In genomic region chr6:89238871-89239270, GRCm38 (mm10) we compare ENCODE assay signal across 9 mouse cellular contexts.
DNase-seq lines count a peak whose midpoint lies in the region; ATAC-seq lines count a peak whose summit lies in the region.
"Had no signal": no experiment of that assay in that cellular context is flagged by ENCODE, and none has a peak within 500 bp of the region (broad histone marks: within the 10 kb centered on the region; RNA-seq: fewer than 3 reads in every experiment).

No protein-coding gene starts in this region.

- no peak overlapping the region for H3K4me2 ChIP-seq in midbrain, embryonic 12.5 days (replicated peaks)
- no peak overlapping the region for H3K4me2 ChIP-seq in midbrain, embryonic 11.5 days
- H3K4me2 ChIP-seq in kidney, embryonic 14.5 days (replicated peaks; ENCODE audit: low read depth, low read length) = no peak overlapping the region

- H3K4me3 ChIP-seq in midbrain, embryonic 12.5 days = no peak overlapping the region
- H3K4me3 ChIP-seq in midbrain, embryonic 11.5 days (ENCODE audit: low read depth, low read length) = no peak overlapping the region
- H3K4me3 ChIP-seq in kidney, embryonic 14.5 days (ENCODE audit: low read length) = no peak overlapping the region
- H3K4me3 ChIP-seq: heart, embryonic 13.5 days had no signal

- peaks cover 12% of the 10 kb centered on the region; the same call in 1 of the 2 replicates for H3K27me3 ChIP-seq in midbrain, embryonic 12.5 days
- peaks cover 2% of the 10 kb centered on the region; the same call in 1 of the 2 replicates for H3K27me3 ChIP-seq in midbrain, embryonic 11.5 days (ENCODE audit: control insufficient read depth, insufficient read depth, low read length)
- 0 out of 2 replicates have a peak, but pooled peaks cover 4% of the 10 kb centered on the region for H3K27me3 ChIP-seq in kidney, embryonic 14.5 days (ENCODE audit: control insufficient read depth, insufficient read depth, low read length)

- peak; percentile 34 to 71 for DNase-seq in frontal cortex, postnatal 36 days (ENCODE audit: low spot score in 2 of 2)
- DNase-seq in frontal cortex, postnatal 14 days (ENCODE audit: low spot score in 2 of 2) = no peak
- DNase-seq in midbrain, embryonic 11.5 days (ENCODE audit: low spot score, missing footprints) = no peak
- peak; percentile 49 to 73 for DNase-seq in layer of hippocampus, postnatal 14 days (ENCODE audit: low spot score in 2 of 2)
- peak; percentile 49 to 65 for DNase-seq in right cerebral cortex, postnatal 36 days (ENCODE audit: low spot score in 2 of 2)

- H3K36me3 ChIP-seq in midbrain, embryonic 12.5 days = no peaks in the 10 kb centered on the region
- H3K36me3 ChIP-seq in midbrain, embryonic 11.5 days (ENCODE audit: control insufficient read depth, insufficient read depth, low read length) = no peaks in the 10 kb centered on the region
- no peaks in the 10 kb centered on the region for H3K36me3 ChIP-seq in kidney, embryonic 14.5 days (ENCODE audit: control insufficient read depth, insufficient read depth, low read length)
- H3K36me3 ChIP-seq: heart, embryonic 13.5 days had no signal

- H3K9ac ChIP-seq in midbrain, embryonic 12.5 days (replicated peaks) = no peak overlapping the region
- H3K9ac ChIP-seq in midbrain, embryonic 11.5 days (ENCODE audit: low read length) = no peak overlapping the region
- no peak overlapping the region for H3K9ac ChIP-seq in kidney, embryonic 14.5 days (ENCODE audit: low read depth, low read length)
- H3K9ac ChIP-seq: heart, embryonic 13.5 days had no signal

- peak overlapping the region; percentile 68; the same call in 1 of the 2 replicates for H3K27ac ChIP-seq in midbrain, embryonic 12.5 days (replicated peaks)
- H3K27ac ChIP-seq in midbrain, embryonic 11.5 days (ENCODE audit: low read depth, low read length) = no peak overlapping the region
- no peak overlapping the region for H3K27ac ChIP-seq in kidney, embryonic 14.5 days (ENCODE audit: low read depth, low read length)

- no peak for ATAC-seq in midbrain, embryonic 12.5 days (ENCODE audit: low FRiP score, low read depth)
- no peak for ATAC-seq in midbrain, embryonic 11.5 days (ENCODE audit: low FRiP score)
- no peak for ATAC-seq in granulocyte monocyte progenitor cell, adult 5-6 weeks (replicated peaks; ENCODE audit: poor library complexity, severe bottlenecking)
- ATAC-seq in kidney, embryonic 14.5 days (ENCODE audit: low FRiP score, low TSS enrichment) = no peak

- peaks cover 67% of the 10 kb centered on the region for H3K4me1 ChIP-seq in midbrain, embryonic 12.5 days
- H3K4me1 ChIP-seq in midbrain, embryonic 11.5 days (ENCODE audit: control insufficient read depth, insufficient read depth, low read length) = peaks cover 38% of the 10 kb centered on the region
- H3K4me1 ChIP-seq in kidney, embryonic 14.5 days (ENCODE audit: control insufficient read depth, insufficient read depth, low read length) = peaks cover 10% of the 10 kb centered on the region

- WGBS in midbrain, embryonic 12.5 days = 59% methylated on average over 14 of the region's 14 CpGs
- 56% methylated on average over 14 of the region's 14 CpGs for WGBS in midbrain, embryonic 11.5 days
- WGBS in kidney, embryonic 14.5 days = 30% methylated on average over 14 of the region's 14 CpGs

- no peaks in the 10 kb centered on the region for H3K9me3 ChIP-seq in midbrain, embryonic 12.5 days
- no peaks in the 10 kb centered on the region for H3K9me3 ChIP-seq in midbrain, embryonic 11.5 days (ENCODE audit: control insufficient read depth, low read length)
- no peaks in the 10 kb centered on the region for H3K9me3 ChIP-seq in kidney, embryonic 14.5 days (ENCODE audit: control insufficient read depth, low read length)
- H3K9me3 ChIP-seq: heart, embryonic 13.5 days had no signal

Comparison
In these comparisons a context has a peak if more than half of its experiments do, and no peak if none do; other contexts are left out.
1. DNase-seq: peak in frontal cortex, postnatal 36 days (2 of 2), layer of hippocampus, postnatal 14 days (2 of 2) and right cerebral cortex, postnatal 36 days (2 of 2); none in frontal cortex, postnatal 14 days (0 of 2) and midbrain, embryonic 11.5 days (single experiment).